Mouse (Mus musculus): ENCODE results near the gene Helz. TPM values are rescaled to one million over a fixed set of nuclear protein-coding genes. Genes with fewer than 3 reads are reported as not detected.

Helz gene
- polyA plus RNA-seq, 1 experiment from 2014 or later = 22.0 TPM

DNA sequence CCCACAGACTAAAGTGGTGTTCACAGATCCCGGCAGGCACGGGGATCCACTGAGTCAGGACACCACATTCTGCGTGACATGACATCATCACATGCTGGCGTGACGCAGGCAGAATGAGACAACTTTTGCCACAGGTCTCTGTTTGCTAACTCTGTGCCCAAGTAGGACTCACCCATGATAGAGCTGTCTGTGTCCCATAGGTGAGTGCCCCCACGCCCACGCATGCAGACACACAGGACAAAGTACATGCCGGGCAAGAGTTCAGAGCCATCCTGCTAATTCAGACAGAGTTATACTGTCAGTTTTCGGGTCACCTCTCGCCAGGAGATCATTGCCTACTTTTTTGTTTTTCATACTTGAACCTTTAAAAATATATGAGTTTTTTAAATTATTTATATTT, 140.8 kb downstream of the Helz start:
- Histone ChIP-seq H3K36me3 (peaks cover 29% of the 10 kb centered on the region), H3K4me3 (no peak overlapping the region), H3K27me3 (no peaks in the 10 kb centered on the region), H3K9me3 (no peaks in the 10 kb centered on the region), H3K4me2 (replicated peaks) (no peak overlapping the region), H3K27ac (no peak overlapping the region), H3K4me1 (peaks cover 8% of the 10 kb centered on the region), H3K9ac (no peak overlapping the region)
- no peak for ATAC-seq (ENCODE audit: low FRiP score, low read depth)
- WGBS = 96% methylated on average over 10 of the region's 10 CpGs

- H3K9me3 ChIP-seq = no peaks in the 10 kb centered on the region
- H3K4me2 ChIP-seq (replicated peaks) = no peak overlapping the region
- H3K27me3 ChIP-seq = no peaks in the 10 kb centered on the region
- 82% methylated on average over 8 of the region's 8 CpGs for WGBS
- peaks cover 9% of the 10 kb centered on the region for H3K4me1 ChIP-seq
- H3K36me3 ChIP-seq = peaks cover 12% of the 10 kb centered on the region
- no peak overlapping the region for H3K9ac ChIP-seq
- ATAC-seq (ENCODE audit: low FRiP score, low read depth) = no peak
- H3K4me3 ChIP-seq = no peak overlapping the region
- no peak overlapping the region for H3K27ac ChIP-seq
Observed at GRCm38 (mm10) chr11:107691569-107691968, 143.8 kb downstream of the Helz start.

- no peak for ATAC-seq (ENCODE audit: low FRiP score, low read depth)
- Histone ChIP-seq H3K4me2 (replicated peaks) (no peak overlapping the region), H3K9me3 (peaks cover 4% of the 10 kb centered on the region; the same call in 1 of the 2 replicates), H3K9ac (no peak overlapping the region), H3K27ac (no peak overlapping the region), H3K4me3 (no peak overlapping the region), H3K27me3 (no peaks in the 10 kb centered on the region), H3K36me3 (peaks cover 6% of the 10 kb centered on the region), H3K4me1 (peaks cover 9% of the 10 kb centered on the region)
- 80% methylated on average over 6 of the region's 6 CpGs for WGBS
Observed at GRCm38 (mm10) chr11:107693338-107693737, 145.6 kb downstream of the Helz start.

- 95% methylated on average over 4 of the region's 4 CpGs for WGBS
- no peak for ATAC-seq (ENCODE audit: low FRiP score, low read depth)
Observed at GRCm38 (mm10) chr11:107699967-107700366, 152.2 kb downstream of the Helz start.

GRCm38 (mm10) chr11:107703272-107704134, 155.8 kb downstream of the Helz start:
- no peak overlapping the region for H3K27ac ChIP-seq
- H3K36me3 ChIP-seq = no peaks in the 10 kb centered on the region
- H3K9ac ChIP-seq = no peak overlapping the region
- no peaks in the 10 kb centered on the region for H3K27me3 ChIP-seq
- H3K4me1 ChIP-seq = peaks cover 28% of the 10 kb centered on the region
- H3K4me3 ChIP-seq = no peak overlapping the region
- no peak for ATAC-seq (ENCODE audit: low FRiP score, low read depth)
- H3K9me3 ChIP-seq = no peaks in the 10 kb centered on the region
- H3K4me2 ChIP-seq (replicated peaks) = no peak overlapping the region
- 62% methylated on average over 27 of the region's 27 CpGs for WGBS

More at GRCm38 (mm10) chr11:107699967-107700366, 152.2 kb downstream of the Helz start:
- Histone ChIP-seq H3K27ac (no peak overlapping the region), H3K9me3 (peaks cover 4% of the 10 kb centered on the region; the same call in 1 of the 2 replicates), H3K4me1 (peaks cover 25% of the 10 kb centered on the region), H3K4me3 (no peak overlapping the region), H3K27me3 (no peaks in the 10 kb centered on the region), H3K4me2 (replicated peaks) (no peak overlapping the region), H3K9ac (no peak overlapping the region), H3K36me3 (no peaks in the 10 kb centered on the region)

GRCm38 (mm10) chr11:107705060-107705459, 157.3 kb downstream of the Helz start:
- Histone ChIP-seq H3K4me3 (no peak overlapping the region), H3K27me3 (no peaks in the 10 kb centered on the region), H3K36me3 (no peaks in the 10 kb centered on the region), H3K9me3 (no peaks in the 10 kb centered on the region), H3K4me1 (peaks cover 32% of the 10 kb centered on the region), H3K4me2 (replicated peaks) (no peak overlapping the region), H3K9ac (no peak overlapping the region), H3K27ac (no peak overlapping the region)
- no peak for ATAC-seq (ENCODE audit: low FRiP score, low read depth)
- 66% methylated on average over 6 of the region's 6 CpGs for WGBS

- Histone ChIP-seq H3K36me3 (no peaks in the 10 kb centered on the region), H3K9ac (no peak overlapping the region), H3K27ac (no peak overlapping the region; the same call in 1 of the 2 replicates), H3K4me2 (replicated peaks) (no peak overlapping the region), H3K4me3 (no peak overlapping the region), H3K27me3 (no peaks in the 10 kb centered on the region), H3K9me3 (no peaks in the 10 kb centered on the region), H3K4me1 (peaks cover 37% of the 10 kb centered on the region)
- no peak for ATAC-seq (ENCODE audit: low FRiP score, low read depth)
- 63% methylated on average over 11 of the region's 11 CpGs for WGBS
Observed at GRCm38 (mm10) chr11:107705476-107706074, 157.8 kb downstream of the Helz start.

- Histone ChIP-seq H3K27me3 (no peaks in the 10 kb centered on the region), H3K27ac (no peak overlapping the region), H3K9ac (no peak overlapping the region), H3K4me1 (peaks cover 36% of the 10 kb centered on the region), H3K36me3 (no peaks in the 10 kb centered on the region), H3K4me2 (replicated peaks) (no peak overlapping the region), H3K9me3 (no peaks in the 10 kb centered on the region), H3K4me3 (no peak overlapping the region)
- no peak for ATAC-seq (ENCODE audit: low FRiP score, low read depth)
- WGBS = 63% methylated on average over 20 of the region's 20 CpGs
Observed at GRCm38 (mm10) chr11:107707897-107708610, 160.3 kb downstream of the Helz start.

GRCm38 (mm10) chr11:107710379-107710778, 162.6 kb downstream of the Helz start:
- Histone ChIP-seq H3K4me2 (replicated peaks) (no peak overlapping the region), H3K4me1 (peaks cover 25% of the 10 kb centered on the region), H3K9me3 (no peaks in the 10 kb centered on the region), H3K27ac (no peak overlapping the region), H3K36me3 (no peaks in the 10 kb centered on the region), H3K9ac (no peak overlapping the region), H3K27me3 (no peaks in the 10 kb centered on the region), H3K4me3 (no peak overlapping the region)
- 54% methylated on average over 3 of the region's 3 CpGs for WGBS
- peak; percentile 24; the same call in 1 of the 2 replicates for ATAC-seq (ENCODE audit: low FRiP score, low read depth)

GRCm38 (mm10) chr11:107714368-107714767, 166.6 kb downstream of the Helz start:
- Histone ChIP-seq H3K4me2 (replicated peaks) (no peak overlapping the region), H3K27ac (no peak overlapping the region), H3K9me3 (peaks cover 6% of the 10 kb centered on the region; the same call in 1 of the 2 replicates), H3K27me3 (no peaks in the 10 kb centered on the region), H3K36me3 (no peaks in the 10 kb centered on the region), H3K9ac (no peak overlapping the region), H3K4me1 (peaks cover 13% of the 10 kb centered on the region), H3K4me3 (no peak overlapping the region)
- no peak for ATAC-seq (ENCODE audit: low FRiP score, low read depth)
- 78% methylated on average over 7 of the region's 7 CpGs for WGBS

- Histone ChIP-seq H3K9ac (no peak within 1 kb of the TSS), H3K4me3 (no peak within 1 kb of the TSS), H3K27ac (no peak within 1 kb of the TSS), H3K4me1 (no peaks in the 10 kb centered on the region), H3K36me3 (no peaks in the 10 kb centered on the region), H3K9me3 (peaks cover 6% of the 10 kb centered on the region; the same call in 1 of the 2 replicates), H3K27me3 (no peaks in the 10 kb centered on the region), H3K4me2 (replicated peaks) (no peak within 1 kb of the TSS)
- WGBS = 76% methylated on average over 16 of the region's 16 CpGs
- peak; percentile 63 for ATAC-seq (ENCODE audit: low FRiP score, low read depth)
Observed at GRCm38 (mm10) chr11:107716332-107716938, 168.7 kb downstream of the Helz start, which contains the start of gene Cacng1. Gene Cacng1, minus strand, starts transcription at chr11:107716522.

Measured in limb, embryonic 13.5 days (tissue).